Mouse (Mus musculus): ENCODE measurements around the gene Trim27.
A peak's percentile ranks its signal among the peaks of the same experiment; 100 is the strongest.

Trim27 gene

DNA sequence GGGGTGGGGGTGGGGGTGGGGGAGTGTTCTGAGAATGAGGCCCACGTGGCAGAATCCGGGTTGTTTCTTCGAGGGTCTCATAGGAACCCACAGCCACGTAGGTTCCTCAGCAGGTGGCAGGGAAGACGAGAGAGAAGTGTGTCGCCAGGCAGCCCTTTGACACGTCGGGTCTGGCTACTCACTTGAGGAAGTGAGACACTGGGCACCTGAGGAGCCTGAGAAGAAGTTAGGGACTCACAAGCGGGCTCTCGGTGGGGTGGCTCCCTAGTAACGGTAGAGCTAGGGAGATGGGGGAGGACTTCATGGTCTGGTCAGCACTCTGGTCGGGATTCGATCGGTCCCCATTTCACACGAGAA lies at the start of gene Trim27:
Gene Trim27, plus strand, starts transcription at position 79 of the 357 bp plus-strand sequence.
- no peak for DNase-seq (ENCODE audit: low spot score)

DNA sequence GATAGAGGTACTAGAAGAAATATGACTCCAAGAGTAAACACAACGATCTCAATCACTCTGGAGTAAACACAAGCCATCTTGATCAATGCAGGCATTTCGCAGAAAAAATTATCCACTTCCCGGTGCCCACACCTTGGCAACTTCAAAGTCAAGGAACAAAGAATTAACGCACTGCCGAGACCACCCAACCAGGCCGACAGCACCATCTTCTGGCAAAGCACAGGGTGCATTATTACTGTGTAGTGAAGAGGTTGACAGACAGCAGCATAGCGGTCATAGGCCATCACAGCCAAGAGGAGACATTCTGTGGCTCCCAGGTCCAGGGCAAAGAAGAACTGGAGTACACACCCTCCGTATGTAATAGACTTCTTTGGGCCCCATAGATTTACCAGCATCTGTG lies 36.8 kb upstream of the Trim27 start:
- no peak for DNase-seq (ENCODE audit: low spot score)

DNA sequence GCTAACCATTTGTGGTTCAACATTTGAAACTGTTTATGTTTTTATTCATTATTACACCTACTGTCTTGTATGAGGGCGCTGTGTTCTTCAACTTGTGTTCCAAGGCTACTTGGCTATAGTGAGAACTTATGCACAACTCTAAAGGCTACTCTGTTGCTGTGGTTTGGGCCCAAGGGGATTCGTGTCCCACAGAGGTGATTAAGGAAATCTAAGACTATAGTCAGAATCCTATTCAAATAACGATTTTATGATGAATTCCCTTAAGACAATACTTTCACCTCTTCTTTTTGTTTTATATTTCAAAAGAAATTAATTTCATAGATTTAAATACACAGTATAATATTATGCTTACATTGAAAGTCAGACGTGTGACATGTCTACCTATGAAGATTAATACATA lies 33.5 kb upstream of the Trim27 start, which contains the start of gene Olfr1368:
Gene Olfr1368, minus strand, starts transcription at position 101 of the 400 bp plus-strand sequence.
- DNase-seq (ENCODE audit: low spot score): no peak

DNA sequence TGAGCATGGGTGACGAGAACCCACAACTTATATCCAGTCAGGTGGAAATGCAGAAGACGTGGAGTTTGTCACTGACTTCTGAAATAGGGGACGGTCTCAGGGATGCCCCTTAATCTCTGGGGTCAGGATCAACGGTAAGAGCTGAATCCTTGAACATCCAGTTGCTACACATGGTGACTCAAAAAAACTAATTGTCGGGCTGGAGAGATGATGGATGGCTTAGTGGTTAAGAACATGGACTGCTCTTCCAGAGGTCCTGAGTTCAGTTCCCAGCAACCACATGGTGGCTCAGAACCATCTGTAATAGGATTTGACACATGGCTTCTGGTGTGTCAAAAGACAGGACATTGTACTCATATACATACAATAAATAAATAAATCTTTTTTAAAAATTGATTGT lies 23.4 kb upstream of the Trim27 start:
- no peak for DNase-seq (ENCODE audit: low spot score)

DNA sequence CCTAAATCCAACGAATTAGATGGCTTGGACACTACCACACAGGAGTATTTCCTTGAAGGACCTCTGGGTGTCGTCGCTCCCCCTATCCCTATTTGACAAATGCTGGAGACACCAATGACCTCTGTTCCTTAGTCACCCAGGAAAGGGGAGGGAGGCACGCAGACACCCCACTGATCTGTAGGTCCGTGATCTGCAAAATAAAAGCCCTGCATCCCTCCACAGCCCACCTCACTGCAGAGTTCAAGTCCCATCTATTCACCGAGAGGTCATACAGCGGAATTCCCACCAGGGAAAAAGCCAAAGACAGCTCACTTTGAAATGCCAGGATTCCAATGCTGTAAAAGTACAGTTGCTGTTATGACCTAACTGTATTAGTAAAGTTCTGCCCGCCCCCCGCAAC lies 21.2 kb upstream of the Trim27 start:
- DNase-seq (ENCODE audit: low spot score): no peak

DNA sequence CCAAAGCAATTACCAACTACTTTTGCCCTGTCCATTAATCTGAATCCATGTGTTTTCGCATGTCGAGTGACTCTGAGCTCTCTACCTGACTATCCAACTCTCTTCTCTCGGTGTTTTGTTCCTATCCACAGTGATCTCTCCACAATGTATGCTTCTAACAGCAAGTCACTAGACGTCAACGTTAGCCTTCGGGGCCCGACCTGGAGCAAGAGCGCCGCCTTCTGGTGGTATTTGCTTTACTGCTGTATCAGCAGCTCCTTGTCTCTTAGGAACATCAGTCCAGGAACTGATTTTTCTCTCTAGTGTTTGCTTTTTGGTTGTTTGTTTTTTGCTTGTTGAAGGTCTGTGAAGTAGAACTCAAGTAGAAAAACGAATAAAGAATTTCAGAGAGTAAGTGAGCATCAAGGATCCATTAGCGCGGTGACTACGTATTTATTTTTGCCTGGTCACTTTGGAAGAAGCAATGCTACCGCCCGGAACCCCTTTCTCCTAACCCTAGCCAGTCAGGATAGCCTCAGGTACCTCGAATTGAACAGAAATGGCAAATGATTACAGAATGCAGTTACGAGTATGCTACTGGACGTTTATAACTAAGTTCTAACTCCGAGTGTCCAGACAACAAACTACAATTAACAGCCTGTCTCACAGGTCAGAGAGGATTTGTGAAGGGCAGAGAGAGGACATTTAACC lies 20.3 kb upstream of the Trim27 start:
- peak; percentile 82 for DNase-seq (ENCODE audit: low spot score)

DNA sequence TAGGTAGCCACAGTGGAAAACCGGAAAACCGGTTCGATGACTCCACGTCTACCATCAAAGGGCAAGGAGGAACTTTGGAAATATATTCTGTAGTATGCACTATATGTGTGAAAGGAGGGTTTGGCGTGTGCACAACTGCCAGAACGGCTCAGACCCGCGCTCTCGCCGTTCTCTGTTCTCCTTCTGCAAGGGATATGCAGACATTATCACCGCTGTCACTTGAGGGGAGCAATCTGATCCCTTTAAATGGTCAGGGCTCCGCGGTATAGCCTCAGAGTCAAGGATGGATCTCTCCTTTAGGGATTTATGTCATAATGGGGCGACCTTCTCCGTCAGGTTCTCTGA lies 19.8 kb upstream of the Trim27 start:
- DNase-seq (ENCODE audit: low spot score): no peak

DNA sequence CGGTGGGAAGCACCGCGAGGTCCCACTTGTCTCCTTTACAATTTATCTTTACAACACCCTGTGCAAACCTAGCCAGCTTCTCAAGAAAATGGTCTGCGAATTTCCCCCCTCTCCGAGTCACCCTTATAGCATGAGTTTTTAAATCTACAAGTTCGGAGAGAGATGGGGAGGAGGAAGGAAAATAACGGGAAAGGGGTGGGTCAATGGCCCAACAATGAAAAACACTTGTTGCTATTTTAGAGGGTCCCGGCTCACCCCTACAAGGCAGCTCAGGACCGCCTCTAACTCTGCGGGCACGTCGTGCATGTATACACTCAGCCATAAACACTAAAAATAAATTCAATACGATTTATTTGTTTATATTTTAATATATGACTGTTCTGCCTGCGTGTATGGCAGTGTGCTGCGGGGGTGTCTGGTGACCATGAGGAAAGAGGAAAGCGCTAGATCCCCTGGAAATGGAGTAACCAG lies 19.2 kb upstream of the Trim27 start:
- DNase-seq (ENCODE audit: low spot score): no peak

DNA sequence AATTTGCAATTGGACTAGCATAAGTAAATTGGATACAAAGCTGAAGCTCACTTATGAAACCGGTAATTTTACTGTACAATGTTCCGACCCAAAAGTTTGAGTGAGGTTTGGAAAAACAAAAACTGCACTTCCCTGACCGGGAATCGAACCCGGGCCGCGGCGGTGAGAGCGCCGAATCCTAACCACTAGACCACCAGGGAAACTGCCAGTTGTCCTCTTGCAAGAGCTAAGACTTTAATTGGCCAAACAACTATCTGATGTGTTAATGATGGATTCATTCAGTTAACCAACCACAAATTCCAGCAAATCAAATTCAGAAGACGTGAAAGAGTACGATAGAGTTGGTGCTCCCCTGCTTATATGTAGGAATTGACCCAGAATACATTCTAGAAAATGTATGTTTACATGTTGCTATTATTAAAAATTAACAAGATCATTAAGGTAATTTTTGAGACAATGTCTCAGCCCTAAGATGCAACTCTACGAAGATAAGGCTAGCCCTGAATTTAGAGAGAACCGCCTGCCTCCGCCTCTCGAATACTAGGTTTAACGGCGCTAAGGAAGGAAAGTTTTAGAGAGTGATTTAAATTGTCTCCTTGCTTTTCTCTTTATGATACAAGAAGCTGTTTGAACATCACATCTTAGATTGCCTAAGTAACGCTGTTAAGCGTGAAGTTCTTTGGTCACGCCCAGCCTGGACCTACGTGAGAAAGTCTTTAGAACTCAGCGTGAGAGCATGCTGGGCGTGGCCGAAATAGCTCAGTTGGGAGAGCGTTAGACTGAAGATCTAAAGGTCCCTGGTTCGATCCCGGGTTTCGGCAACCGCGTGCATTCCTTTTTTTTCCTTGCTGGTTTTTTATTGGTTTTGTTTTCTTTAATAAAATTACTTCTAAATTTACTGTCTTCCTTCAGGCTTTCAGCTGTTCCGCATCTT lies 18.3 kb upstream of the Trim27 start:
- DNase-seq (ENCODE audit: low spot score): peak; percentile 88

DNA sequence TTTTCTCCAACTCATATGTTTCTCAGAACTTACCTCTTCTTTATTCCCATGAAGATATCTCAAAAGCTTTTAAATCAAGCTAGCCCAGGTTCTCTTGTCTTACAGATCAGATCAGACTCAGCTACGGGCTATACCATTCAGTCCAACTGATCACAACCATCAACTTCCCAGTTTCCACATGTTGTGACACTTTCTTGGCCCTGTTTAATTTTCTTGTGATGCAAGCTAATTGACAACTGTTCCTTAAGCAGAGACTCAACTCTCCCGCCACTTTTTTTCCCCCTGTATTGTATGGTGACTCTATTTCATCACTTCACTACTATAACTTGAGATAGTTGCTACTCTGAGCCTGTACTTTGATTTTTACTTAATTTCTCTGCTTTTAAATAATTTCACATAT lies 17.7 kb upstream of the Trim27 start:
- no peak for DNase-seq (ENCODE audit: low spot score)

DNA sequence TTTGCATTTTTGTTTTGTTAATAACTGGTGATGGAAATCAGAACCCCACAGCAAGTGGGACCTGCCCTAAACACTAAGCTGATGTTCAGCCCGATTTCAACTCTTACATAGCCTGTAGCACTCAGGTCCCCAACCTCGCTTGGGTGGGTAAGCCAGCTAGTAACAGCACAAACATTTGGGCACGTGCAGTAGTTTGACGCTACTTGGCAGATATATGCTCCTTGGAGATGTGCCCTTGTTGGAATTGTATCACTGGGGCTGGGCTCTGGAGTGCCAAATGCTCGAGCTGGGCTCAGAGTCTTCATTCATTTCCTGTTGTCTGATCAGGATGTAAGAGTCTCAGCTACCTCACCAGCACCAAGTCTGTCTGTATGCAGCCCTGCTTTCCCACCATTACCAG lies 16.7 kb upstream of the Trim27 start:
- DNase-seq (ENCODE audit: low spot score): no peak

DNA sequence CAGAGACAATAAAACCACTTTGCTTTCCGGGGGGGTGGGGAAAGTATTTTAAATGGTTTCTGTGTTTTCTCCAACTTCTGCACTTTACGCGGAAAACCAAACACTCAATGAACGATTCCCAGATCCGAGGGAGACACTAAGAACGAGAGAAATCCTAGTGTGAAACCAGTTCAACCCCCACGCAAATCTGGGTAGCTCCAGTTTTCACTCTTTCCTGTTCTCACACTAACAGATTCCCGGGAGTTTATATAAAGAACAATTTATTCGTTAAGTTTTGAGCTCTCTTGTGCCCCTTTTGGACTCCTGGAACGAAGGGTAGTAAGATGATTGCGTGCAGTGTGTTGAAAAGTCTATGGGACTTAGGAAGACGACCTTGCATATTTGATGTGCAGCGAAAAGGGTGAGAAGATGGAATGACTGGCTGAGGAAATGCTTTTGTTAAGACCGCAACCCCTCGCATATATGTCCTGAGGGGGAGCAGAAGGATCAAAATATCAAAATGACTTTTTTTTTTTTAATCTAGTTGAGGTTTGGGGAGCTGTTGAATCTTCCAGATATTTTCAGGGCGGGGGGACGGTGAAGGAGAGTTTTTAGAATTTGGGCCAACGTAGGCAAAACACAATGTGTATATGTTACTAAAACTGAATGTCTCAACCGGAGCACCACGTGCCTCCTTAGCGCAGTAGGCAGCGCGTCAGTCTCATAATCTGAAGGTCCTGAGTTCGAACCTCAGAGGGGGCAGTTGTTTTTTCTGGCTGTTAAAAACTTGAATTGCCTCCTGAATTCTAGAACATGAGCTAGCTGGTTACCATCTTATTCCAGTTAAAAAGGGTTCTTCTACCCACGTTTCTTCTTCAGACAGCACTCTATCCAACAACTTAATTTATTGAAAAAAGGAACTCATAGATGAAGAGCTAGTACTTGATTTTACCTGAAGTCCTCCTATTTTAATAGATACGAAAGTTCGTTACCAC lies 12.0 kb upstream of the Trim27 start:
- DNase-seq (ENCODE audit: low spot score): peak; percentile 85

DNA sequence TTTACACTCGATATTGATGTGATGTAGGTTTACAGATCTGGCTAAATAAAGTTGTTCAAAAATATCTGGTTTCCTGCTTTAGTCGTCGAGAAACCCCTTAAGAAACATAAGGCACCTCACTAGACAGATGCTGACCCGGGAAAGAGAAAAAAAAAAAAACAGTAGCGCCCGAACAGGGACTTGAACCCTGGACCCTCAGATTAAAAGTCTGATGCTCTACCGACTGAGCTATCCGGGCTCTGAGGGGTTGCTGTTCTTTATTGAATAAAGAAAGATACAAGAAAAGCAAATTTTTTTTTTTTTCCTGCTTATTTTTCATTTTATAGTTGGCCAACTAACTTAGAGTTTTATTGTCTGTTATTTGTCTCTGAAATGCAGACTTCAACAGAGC lies 11.3 kb upstream of the Trim27 start:
- DNase-seq (ENCODE audit: low spot score): peak; percentile 66

DNA sequence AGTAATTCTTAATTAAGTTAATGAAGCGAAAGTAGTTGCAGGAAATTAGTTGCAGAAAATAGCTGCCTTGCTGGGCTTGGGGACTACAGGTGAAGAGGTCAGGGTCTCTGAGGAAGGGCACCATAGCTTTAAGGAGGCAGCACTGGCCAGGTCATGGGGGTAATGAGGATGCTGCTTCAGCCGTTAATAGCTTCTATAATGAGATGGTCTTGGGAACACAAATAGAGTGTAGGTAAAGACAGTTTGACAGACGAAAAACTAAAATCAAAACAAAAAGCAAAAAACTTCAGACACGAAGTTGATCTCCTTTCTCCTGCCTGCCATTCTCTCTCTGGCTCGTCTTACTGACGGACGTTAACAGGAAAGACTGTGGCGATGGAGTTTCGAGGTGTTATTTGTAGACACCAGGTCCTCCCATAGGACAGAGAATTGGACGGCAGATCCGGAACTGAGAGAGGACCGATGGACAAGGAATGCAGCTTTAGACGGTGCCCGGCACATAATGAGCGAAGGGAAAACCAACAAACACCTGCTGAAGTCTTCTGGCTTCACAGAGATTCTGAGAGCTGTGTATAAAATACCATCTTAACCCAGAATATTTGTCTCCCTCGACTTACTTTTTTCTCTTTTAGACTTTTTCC lies 10.8 kb upstream of the Trim27 start:
- DNase-seq (ENCODE audit: low spot score): peak; percentile 59

DNA sequence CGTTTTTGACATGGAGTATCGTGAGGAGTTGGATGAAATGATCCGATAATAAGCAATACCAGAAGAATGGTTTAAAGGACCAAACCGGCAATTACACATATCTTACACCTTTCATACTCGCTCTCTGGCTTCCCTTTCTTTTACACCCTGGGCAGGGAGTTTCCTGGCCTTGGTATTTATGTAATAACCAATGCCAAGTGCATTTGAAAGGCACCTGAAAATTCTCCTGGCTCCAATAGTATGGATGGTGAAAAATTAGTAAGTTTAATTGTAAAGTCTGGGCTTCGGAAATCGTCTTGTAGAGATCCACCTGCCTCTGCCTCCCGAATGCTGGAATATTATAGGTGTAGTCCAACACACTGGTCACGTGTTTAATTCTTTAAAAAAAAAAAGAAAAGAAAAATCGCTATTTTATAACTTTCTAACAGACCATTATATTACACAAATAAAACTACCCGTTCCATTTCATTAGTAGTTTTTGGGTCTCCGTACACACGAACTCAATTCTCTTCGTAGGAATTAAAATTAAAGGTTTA lies 10.1 kb upstream of the Trim27 start:
- no peak for DNase-seq (ENCODE audit: low spot score)

DNA sequence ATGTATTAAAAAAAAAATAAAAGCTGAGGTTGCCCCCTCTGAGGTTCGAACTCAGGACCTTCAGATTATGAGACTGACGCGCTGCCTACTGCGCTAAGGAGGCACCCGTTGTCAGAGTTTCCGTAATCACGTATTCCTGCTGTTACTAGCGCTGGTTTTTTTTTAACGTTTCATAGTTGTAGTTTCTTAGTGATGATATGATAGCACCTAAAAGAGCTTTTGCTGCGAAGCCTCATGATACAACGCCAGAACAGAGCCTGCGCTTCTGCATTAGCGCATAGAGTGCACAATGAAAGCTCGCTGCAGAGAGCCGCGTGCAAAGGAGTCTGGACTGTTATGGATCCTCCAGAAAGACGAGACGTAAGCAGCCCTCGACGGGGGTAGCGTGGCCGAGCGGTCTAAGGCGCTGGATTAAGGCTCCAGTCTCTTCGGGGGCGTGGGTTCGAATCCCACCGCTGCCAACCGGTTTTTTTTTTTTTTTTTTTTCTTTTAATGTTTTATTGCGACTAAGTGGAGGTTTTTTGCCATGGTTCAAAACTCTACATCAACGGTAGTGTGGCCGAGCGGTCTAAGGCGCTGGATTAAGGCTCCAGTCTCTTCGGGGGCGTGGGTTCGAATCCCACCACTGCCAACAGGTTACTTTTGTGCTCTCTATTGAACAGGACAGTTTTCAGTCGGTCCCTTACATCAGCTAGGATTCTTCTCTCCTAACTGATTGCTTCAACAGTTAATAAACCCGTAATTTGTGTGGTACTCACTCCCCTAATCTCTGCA lies 9.4 kb upstream of the Trim27 start:
- DNase-seq (ENCODE audit: low spot score): peak; percentile 83

DNA sequence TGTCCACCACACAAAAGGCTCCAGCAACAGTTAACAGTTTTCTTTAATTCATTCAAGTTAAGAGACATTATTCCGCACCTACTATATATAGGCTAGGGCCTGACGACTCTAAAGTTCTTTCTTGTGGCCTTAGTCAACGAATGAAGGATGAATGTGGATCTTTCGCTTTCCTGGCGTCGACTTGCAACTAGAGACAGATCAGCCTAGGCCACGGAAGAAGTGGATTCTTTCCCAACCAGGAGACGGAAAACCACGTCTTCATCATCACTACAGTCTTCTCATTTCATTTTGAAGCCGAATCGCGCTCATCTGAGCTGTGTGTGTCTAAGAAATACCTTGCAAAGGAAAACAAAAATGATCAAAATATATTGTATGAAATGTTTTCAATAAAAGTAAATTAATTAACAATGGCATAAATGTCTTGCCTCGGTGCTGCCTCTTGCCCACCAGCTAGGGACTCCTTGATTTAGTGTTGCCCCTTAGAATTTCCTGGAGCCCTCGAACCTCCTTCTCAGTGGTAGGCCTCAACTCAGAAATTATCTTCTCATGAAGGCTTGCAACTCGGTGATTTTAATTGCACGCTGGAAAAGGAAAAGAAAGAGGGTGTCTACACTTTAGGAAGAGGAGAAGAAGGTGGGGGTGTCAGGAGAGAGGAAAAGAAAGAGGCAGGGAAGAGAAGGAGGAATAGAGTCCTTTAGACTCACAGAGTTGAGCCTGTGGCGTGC lies 8.7 kb upstream of the Trim27 start:
- no peak for DNase-seq (ENCODE audit: low spot score)

DNA sequence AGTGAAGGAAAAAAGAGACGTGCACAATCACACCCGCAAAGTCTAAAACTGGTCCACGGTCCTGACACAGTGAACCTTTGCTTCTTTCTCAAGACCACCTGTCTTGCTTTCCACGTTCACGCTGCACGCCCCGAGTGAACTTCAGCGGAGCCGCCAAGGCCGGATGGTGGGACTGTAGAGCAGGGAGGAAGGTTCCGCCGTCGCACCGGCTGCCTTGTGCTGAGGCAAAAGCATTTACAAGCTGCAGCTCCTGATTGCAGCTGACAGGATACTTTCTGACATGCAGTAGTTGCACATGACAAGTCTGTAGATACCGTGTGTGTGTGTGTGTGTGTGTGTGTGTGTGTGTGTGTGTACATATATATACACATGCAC lies 8.1 kb upstream of the Trim27 start:
- peak; percentile 43 for DNase-seq (ENCODE audit: low spot score)

DNA sequence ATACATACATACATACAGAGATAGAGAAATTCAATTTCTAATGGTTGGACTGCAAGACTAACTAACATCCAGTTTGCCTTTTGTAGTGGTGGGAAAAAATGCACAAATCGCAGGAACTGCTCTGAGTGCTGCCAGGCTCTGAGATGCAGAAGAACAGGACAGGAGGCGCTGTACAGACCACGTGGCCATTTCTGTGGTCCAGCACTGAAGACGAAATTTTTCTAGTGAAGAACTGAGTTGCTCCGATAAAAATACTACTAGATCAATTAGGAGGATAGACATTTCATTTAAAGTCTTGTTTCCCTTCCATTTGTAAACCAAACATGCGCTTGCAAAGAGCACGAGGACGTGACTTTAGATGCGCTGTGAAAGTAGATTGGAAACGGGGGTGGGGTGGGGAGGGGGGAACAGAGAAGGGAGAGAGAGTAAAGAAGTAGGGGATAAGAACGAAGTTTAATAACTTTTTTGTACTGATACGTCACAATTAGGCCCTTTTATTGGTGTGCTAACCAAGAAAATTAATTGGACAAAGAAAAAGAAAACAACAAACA lies 7.6 kb upstream of the Trim27 start:
- DNase-seq (ENCODE audit: low spot score): peak; percentile 65

All from yolk sac, embryonic 10.5 days (tissue).